Mouse (Mus musculus) olfactory bulb, adult 2 months (tissue): Measurements from ENCODE around the gene Cyp27a1.

Source experiments
- CTCF ChIP-seq: fragments of 200-500 bp; IDR thresholded peaks from 2 replicates; pipeline ENCODE4 v1.5.1; 2012; ENCODE audit warnings: low read depth, mild to moderate bottlenecking, low read length, moderate library complexity; ENCODE audit not compliant: insufficient read depth
- POLR2A ChIP-seq: fragments of 200-500 bp; IDR thresholded peaks from 2 replicates; pipeline ENCODE4 v1.6.1; 2012; ENCODE audit warnings: mild to moderate bottlenecking, low read depth, low read length, moderate library complexity; ENCODE audit not compliant: insufficient read depth

DNA sequence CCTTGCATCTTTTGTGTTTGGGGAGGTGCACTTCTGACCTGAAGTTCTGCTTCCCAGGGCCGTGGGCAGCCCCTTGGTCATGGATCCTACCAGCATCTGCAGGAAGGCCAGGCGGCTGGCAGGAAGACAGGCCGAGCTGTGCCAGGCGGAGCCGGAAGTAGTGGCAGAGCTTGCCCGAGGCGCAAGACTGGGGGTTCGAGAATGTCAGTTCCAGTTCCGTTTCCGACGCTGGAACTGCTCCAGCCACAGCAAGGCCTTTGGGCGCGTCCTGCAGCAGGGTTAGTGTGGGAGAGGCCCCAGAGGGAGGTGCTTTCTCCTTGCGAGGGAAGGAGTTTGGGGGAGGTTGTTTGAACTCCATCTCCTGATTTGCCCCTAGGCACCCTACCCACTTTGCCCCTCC, 68.7 kb downstream of the Cyp27a1 start:
- no peak for TF ChIP-seq CTCF
- no peak for TF ChIP-seq POLR2A
